Mouse (Mus musculus) stomach, embryonic 16.5 days (tissue): ENCODE results near the gene Tom1l2. TPM values are rescaled to one million over a fixed set of nuclear protein-coding genes. Genes with fewer than 3 reads are reported as not detected.

ENCODE experiments used
- ATAC-seq: fragments of 200-750 bp; cut with Nextera tagmentation; 2 replicates; pipeline ENCODE4 v1.8.0; 2017; ENCODE audit warnings: moderate number of reproducible peaks, moderate TSS enrichment; ENCODE audit not compliant: insufficient read depth, low FRiP score
- H3K27ac ChIP-seq: fragments of 300-500 bp; sonication (generic); 2 replicates; pipeline ENCODE4 v1.5.1; 2014; ENCODE audit warnings: low read length
- H3K27me3 ChIP-seq: fragments of 300-500 bp; sonication (generic); 2 replicates; pipeline ENCODE4 v1.6.1; 2014; ENCODE audit warnings: low read length, control low read depth, mixed read lengths; ENCODE audit not compliant: control insufficient read depth, insufficient read depth
- H3K36me3 ChIP-seq: fragments of 300-500 bp; sonication (generic); 2 replicates; pipeline ENCODE4 v1.6.1; 2014; ENCODE audit warnings: low read length; ENCODE audit not compliant: control insufficient read depth, insufficient read depth
- H3K4me1 ChIP-seq: fragments of 300-500 bp; sonication (generic); 2 replicates; pipeline ENCODE4 v1.6.1; 2014; ENCODE audit warnings: low read length, control low read depth, mixed read lengths; ENCODE audit not compliant: control insufficient read depth, insufficient read depth
- H3K4me2 ChIP-seq: fragments of 300-500 bp; sonication (generic); 2 replicates; pipeline ENCODE4 v1.6.1; 2014; ENCODE audit warnings: low read depth, low read length, mixed read lengths
- H3K4me3 ChIP-seq: fragments of 300-500 bp; sonication (generic); replicated peaks from 2 replicates; pipeline ENCODE4 v1.5.1; 2014; ENCODE audit warnings: mild to moderate bottlenecking, low read length
- H3K9ac ChIP-seq: fragments of 300-500 bp; sonication (generic); 2 replicates; pipeline ENCODE4 v1.6.1; 2014; ENCODE audit warnings: low read length
- H3K9me3 ChIP-seq: fragments of 300-500 bp; sonication (generic); replicated peaks from 2 replicates; pipeline ENCODE4 v1.6.1; 2016; ENCODE audit warnings: low read length, control low read depth; ENCODE audit not compliant: control insufficient read depth
- WGBS: fragments of 180-500 bp; shearing (Covaris S2); extraction: QIAGEN DNeasy Blood & Tissue Kit; methylation state at CpG from one replicate; pipeline ENCODE4 v1.1.7; 2014; 5-methylcytosine and 5-hydroxymethylcytosine counted together
- polyA plus RNA-seq: library from polyadenylated mRNA; unstranded; fragments of >200 nt; fragmentation: Nextera tagmentation; extraction: Ambion mirVana; gene quantifications from 2 replicates; pipeline ENCODE4 v1.2.1, GENCODE M21; 2015

The Tom1l2 gene
- polyA plus RNA-seq, 1 experiment from 2014 or later: 29.9 TPM

DNA sequence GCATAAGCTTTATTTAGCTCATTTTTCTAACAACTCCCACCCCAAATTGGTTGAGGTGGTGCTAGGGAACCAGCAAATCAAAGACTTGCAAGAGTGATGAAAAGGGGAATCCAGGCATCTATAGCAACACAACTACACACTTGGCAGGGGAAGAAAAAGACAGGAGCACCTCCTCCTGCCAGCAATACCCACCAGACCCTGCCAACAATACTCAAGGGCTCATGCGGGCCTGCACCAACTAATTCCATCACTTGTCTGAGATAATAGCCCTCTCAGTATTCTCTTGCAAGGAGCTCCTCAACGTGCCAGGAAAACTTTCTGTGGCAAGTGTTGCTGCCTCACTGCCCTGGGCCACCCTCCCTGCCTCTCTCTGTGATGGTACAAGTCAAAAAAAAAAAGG is 49.2 kb downstream of the Tom1l2 start:
- Histone ChIP-seq H3K36me3 (no peaks in the 10 kb centered on the region), H3K27ac (no peak overlapping the region), H3K4me2 (no peak overlapping the region), H3K27me3 (no peaks in the 10 kb centered on the region), H3K9ac (no peak overlapping the region), H3K9me3 (no peaks in the 10 kb centered on the region), H3K4me3 (no peak overlapping the region), H3K4me1 (peaks cover 27% of the 10 kb centered on the region)
- ATAC-seq: no peak
- WGBS: 74% methylated on average over 2 of the region's 2 CpGs

DNA sequence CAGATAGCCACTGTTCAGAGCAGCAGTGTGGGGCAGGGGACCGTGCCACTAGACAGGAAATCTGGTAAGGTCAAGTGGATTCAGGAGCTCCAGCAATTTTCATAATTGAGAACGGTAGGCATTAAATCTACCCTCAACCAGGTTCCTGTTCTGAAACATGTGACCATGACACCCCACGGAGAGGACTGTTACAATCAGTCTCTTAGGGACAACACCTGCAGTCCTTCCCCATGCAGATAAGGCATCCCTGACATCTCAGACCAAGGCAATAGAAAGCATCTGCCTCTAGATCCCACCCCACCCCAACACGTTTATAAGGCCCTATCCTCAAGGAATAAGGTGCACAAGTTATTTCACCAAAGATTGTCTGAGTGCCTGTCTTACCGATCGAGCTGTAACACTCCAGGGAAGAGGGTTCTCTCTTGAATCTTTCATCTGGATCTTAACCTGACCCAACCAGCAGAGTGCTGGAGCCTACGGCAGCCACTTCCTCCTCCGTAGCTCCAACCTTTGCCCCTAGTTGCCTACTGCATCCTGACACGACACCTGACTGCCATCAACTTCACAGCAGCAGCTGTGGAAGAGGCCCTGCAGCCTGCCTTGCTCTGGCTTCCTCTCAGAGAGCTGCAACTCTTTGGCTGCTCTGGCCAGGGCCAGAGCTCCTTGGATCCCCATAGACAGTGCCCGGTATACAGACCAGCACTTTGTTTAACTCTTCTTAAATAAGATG is 50.2 kb downstream of the Tom1l2 start:
- H3K36me3 ChIP-seq: no peaks in the 10 kb centered on the region
- WGBS: 44% methylated on average over 10 of the region's 10 CpGs
- H3K27me3 ChIP-seq: no peaks in the 10 kb centered on the region
- ATAC-seq: 0 out of 2 replicates have a peak, but pooled peaks have one; percentile 7
- no peak overlapping the region for H3K4me3 ChIP-seq
- H3K9ac ChIP-seq: no peak overlapping the region
- H3K4me1 ChIP-seq: peaks cover 18% of the 10 kb centered on the region
- H3K27ac ChIP-seq: peak overlapping the region; percentile 76
- no peaks in the 10 kb centered on the region for H3K9me3 ChIP-seq
- no peak overlapping the region for H3K4me2 ChIP-seq

DNA sequence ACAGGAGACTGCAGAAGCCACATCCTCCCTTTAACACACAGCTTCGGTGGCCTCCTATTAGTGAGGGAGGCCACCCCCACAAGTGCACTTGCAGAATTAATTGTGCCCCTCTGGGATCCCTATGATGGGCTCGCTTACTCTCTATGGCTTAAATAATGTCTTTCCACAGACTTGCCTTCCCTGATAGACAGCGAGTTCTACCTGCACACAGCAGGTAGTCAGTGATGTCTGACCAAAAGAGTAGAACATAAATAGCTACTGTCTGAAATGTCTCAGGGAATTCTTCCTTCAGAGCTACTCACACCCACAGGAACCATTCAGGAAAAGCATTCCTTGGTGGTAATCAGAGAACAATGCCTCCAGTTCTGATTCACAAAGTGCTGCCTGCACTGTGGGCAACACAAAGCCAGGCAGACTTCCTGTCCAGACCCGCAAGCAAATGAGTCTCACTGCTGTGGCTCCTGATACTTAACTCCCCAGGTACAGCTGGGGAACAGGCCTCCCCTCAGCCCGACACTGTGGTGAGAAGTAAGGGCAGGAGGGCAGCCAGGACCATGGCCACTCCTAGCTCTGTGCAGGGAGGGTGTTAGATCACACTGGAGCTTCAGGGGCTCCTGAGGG is 51.0 kb downstream of the Tom1l2 start:
- H3K4me1 ChIP-seq: peaks cover 18% of the 10 kb centered on the region
- no peak overlapping the region for H3K4me3 ChIP-seq
- no peaks in the 10 kb centered on the region for H3K27me3 ChIP-seq
- no peaks in the 10 kb centered on the region for H3K9me3 ChIP-seq
- H3K9ac ChIP-seq: no peak overlapping the region
- ATAC-seq: peak; percentile 56; the same call in 1 of the 2 replicates
- no peak overlapping the region for H3K4me2 ChIP-seq
- 56% methylated on average over 5 of the region's 5 CpGs for WGBS
- peak overlapping the region; percentile 76 for H3K27ac ChIP-seq
- H3K36me3 ChIP-seq: no peaks in the 10 kb centered on the region

DNA sequence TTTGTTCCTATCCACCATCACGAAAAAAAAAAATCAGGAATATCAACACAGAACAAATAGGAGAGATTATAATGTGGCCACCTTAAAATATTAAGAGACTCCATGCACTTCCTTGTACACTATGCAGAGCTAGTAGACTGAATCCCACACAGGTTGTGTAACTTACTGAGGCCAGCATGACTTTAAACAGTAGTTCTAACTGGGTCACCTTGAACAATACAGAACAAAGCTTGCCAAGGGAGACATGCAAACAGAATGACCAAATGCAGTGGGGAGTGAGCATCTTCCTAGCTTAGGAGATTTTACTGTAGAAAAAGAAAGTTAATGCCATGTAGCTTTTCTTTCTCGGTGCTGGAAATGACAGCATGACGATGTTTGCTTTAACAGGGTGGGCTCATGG is 52.4 kb downstream of the Tom1l2 start:
- Histone ChIP-seq H3K27me3 (no peaks in the 10 kb centered on the region), H3K36me3 (no peaks in the 10 kb centered on the region), H3K9ac (no peak overlapping the region), H3K4me1 (peaks cover 14% of the 10 kb centered on the region), H3K27ac (peak overlapping the region; percentile 40), H3K4me2 (no peak overlapping the region), H3K9me3 (no peaks in the 10 kb centered on the region), H3K4me3 (no peak overlapping the region)
- no peak for ATAC-seq
- WGBS: 66% methylated on average over 3 of the region's 3 CpGs

DNA sequence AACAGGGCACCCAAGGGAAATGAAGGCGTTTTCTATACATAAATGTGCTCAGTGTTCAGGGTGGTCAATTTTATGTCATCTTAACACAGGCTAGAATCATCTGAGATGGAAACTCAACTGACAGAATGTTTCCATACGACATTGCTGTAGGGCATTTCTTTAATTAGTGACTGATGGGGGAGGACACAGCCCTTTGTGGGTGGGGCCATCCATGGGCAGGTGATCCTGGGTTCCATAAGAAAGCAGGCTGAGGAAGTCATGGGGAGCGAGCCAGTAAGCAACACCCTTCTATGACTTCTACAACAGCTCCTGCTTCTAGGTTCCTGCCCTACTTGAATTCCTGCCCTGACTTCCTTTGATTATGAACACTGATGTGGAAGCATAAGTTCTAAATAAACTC is 54.9 kb downstream of the Tom1l2 start:
- 78% methylated on average over 3 of the region's 3 CpGs for WGBS
- no peak overlapping the region for H3K4me3 ChIP-seq
- no peaks in the 10 kb centered on the region for H3K9me3 ChIP-seq
- peaks cover 23% of the 10 kb centered on the region for H3K4me1 ChIP-seq
- no peak overlapping the region for H3K4me2 ChIP-seq
- H3K9ac ChIP-seq: no peak overlapping the region
- no peaks in the 10 kb centered on the region for H3K27me3 ChIP-seq
- H3K36me3 ChIP-seq: no peaks in the 10 kb centered on the region
- ATAC-seq: no peak
- 0 out of 2 replicates have a peak overlapping the region, but pooled peaks have one; percentile 19 for H3K27ac ChIP-seq

DNA sequence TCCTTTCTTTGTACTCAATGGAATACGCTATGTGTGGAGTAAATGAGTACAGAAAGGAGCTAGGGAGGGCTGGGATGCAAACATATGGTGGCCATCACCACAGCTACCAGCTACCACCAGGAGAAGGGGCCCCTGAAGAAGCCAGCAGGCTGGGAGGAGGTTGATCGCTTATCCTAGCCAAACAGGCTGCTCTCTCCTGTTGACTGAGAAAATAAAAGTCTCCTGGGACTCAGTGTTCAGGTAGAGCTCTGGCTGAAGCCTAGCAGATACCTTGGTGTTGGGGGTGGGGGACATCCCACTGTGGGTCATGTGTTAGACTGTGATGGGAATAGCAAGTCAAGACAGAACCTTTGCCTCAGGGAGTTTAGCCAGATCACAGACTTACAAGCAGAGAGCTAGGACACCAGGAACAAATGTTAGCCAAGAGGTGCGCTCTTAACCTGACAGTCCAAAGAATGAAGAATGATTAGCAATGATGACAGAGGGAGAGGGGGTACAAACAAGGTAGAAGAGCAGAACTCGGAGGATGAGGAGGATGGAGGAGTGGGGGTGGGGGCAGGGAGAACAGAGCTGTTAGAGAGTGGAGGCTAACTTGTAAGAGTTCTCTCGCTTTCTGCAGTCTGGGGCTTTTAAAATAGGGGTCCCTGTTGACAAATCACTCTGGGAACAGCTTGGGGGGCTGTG is 57.9 kb downstream of the Tom1l2 start:
- Histone ChIP-seq H3K4me3 (no peak overlapping the region), H3K27me3 (no peaks in the 10 kb centered on the region), H3K27ac (peak overlapping the region; percentile 69; the same call in 1 of the 2 replicates), H3K9ac (0 out of 2 replicates have a peak overlapping the region, but pooled peaks have one; percentile 28), H3K36me3 (no peaks in the 10 kb centered on the region), H3K4me2 (no peak overlapping the region), H3K4me1 (peaks cover 24% of the 10 kb centered on the region), H3K9me3 (no peaks in the 10 kb centered on the region)
- no peak for ATAC-seq
- WGBS: 44% methylated on average over 5 of the region's 5 CpGs

DNA sequence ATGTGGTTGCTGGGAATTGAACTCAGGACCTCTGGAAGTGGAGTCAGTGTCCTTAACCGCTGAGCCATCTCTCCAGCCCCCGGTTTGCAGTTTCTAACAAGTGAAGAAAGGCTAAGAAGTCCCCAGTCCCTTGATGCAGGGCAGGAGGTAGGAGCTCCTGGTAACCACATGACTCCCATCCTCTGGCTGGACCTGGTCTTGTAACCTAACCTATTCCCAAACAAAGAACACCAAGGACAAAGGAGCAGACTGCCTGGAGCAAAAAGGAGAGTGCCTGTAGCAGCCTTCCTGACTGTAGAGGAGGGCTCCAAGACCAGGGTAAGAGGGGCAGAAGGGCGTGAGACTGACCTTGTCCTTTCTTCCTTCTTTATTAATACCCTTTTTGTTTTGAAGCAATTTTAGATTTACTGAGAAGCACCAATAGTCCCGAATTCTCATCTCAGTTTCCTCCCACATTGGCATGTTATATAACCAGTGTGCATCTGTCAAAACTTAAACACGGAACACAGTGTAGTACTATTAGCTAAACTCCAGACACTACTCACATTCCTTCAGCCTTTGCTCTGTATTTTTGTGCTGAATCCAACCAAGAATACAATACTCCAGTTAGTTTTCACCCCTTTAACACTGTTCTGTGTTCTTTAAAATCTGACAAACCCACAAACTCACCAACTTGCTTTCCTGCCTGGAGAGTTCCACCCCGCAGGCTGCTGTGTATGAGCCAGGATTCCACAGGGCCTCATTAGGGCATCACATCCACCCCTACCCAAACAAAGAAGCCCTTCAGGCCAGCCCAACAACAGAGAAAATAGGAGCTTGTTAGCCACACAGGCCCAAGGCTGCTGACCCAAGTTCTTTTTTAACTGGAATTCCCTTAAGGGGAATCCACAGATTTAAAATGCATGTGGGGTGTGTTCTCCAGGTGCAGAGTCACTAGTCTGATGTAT is 58.7 kb downstream of the Tom1l2 start:
- Histone ChIP-seq H3K36me3 (no peaks in the 10 kb centered on the region), H3K4me2 (no peak overlapping the region), H3K4me1 (peaks cover 26% of the 10 kb centered on the region), H3K27me3 (no peaks in the 10 kb centered on the region), H3K4me3 (no peak overlapping the region), H3K9ac (0 out of 2 replicates have a peak overlapping the region, but pooled peaks have one; percentile 28), H3K27ac (peak overlapping the region; percentile 69; the same call in 1 of the 2 replicates), H3K9me3 (no peaks in the 10 kb centered on the region)
- WGBS: 65% methylated on average over 6 of the region's 6 CpGs
- no peak for ATAC-seq

DNA sequence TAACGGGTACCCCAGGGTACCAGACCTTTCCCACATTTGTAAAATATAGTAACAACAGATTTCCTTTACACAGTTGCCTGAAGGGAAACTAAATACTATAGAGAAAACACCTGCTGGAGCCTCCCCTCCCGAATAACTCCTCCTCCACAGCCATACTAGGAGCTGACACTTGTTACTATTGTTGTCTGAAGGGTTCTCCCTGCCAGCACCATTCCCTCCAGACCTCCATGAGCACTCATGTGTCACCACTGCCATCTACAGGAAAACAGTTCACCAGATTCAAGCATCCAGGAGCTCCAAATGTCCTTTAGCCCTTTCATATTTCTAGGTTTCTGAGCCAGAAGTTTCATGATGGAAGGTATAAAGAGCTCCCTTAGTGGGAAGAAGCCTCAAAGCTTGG is 60.0 kb downstream of the Tom1l2 start:
- peak; percentile 71; the same call in 1 of the 2 replicates for ATAC-seq
- Histone ChIP-seq H3K4me2 (no peak overlapping the region), H3K36me3 (no peaks in the 10 kb centered on the region), H3K4me1 (peaks cover 32% of the 10 kb centered on the region), H3K27ac (no peak overlapping the region), H3K9ac (no peak overlapping the region), H3K4me3 (no peak overlapping the region), H3K9me3 (no peaks in the 10 kb centered on the region), H3K27me3 (no peaks in the 10 kb centered on the region)
- WGBS: 39% methylated on average over 2 of the region's 2 CpGs
